Mouse (Mus musculus) heart, embryonic 12.5 days (tissue): ENCODE results near the gene Erh. TPM values are rescaled to one million over a fixed set of nuclear protein-coding genes. Genes with fewer than 3 reads are reported as not detected.

Experiments
- ATAC-seq: fragments of 200-750 bp; cut with Nextera tagmentation; 2 replicates; pipeline ENCODE4 v1.8.0; 2017; ENCODE audit warnings: moderate TSS enrichment, moderate library complexity; ENCODE audit not compliant: insufficient number of reproducible peaks, low FRiP score
- H3K27ac ChIP-seq: fragments of 300-500 bp; sonication (generic); 2 replicates; pipeline ENCODE4 v1.5.1; 2016; ENCODE audit warnings: mild to moderate bottlenecking, moderate library complexity; ENCODE audit not compliant: poor library complexity, severe bottlenecking
- H3K27me3 ChIP-seq: fragments of 300-500 bp; sonication (generic); replicated peaks from 2 replicates; pipeline ENCODE4 v1.6.1; 2016; ENCODE audit warnings: mild to moderate bottlenecking, moderate library complexity
- H3K36me3 ChIP-seq: fragments of 300-500 bp; sonication (generic); 2 replicates; pipeline ENCODE4 v1.6.1; 2016; ENCODE audit warnings: mild to moderate bottlenecking, moderate library complexity
- H3K4me1 ChIP-seq: fragments of 300-500 bp; sonication (generic); replicated peaks from 2 replicates; pipeline ENCODE4 v1.6.1; 2016; ENCODE audit warnings: mild to moderate bottlenecking
- H3K4me2 ChIP-seq: fragments of 300-500 bp; sonication (generic); 2 replicates; pipeline ENCODE4 v1.6.1; 2016; ENCODE audit warnings: mild to moderate bottlenecking, moderate library complexity
- H3K4me3 ChIP-seq: fragments of 300-500 bp; sonication (generic); 2 replicates; pipeline ENCODE4 v1.5.1; 2016; ENCODE audit warnings: mild to moderate bottlenecking
- H3K9ac ChIP-seq: fragments of 300-500 bp; sonication (generic); 2 replicates; pipeline ENCODE4 v1.6.1; 2016; ENCODE audit warnings: mild to moderate bottlenecking, moderate library complexity
- H3K9me3 ChIP-seq: fragments of 300-500 bp; sonication (generic); replicated peaks from 2 replicates; pipeline ENCODE4 v1.6.1; 2016; ENCODE audit warnings: mild to moderate bottlenecking, moderate library complexity
- WGBS: fragments of 180-500 bp; shearing (Covaris S2); methylation state at CpG from one replicate; pipeline ENCODE4 v1.1.7; 2016; 5-methylcytosine and 5-hydroxymethylcytosine counted together
- polyA plus RNA-seq: library from polyadenylated mRNA; unstranded; fragments of >200 nt; fragmentation: Nextera tagmentation; extraction: Ambion mirVana; gene quantifications from 2 replicates; pipeline ENCODE4 v1.2.1, GENCODE M21; 2016

Erh gene
- 155 and 173 TPM in 2 replicates for polyA plus RNA-seq

- Histone ChIP-seq H3K9me3 (no peaks in the 10 kb centered on the region), H3K4me2 (peak within 1 kb of the TSS; percentile 86), H3K9ac (peak within 1 kb of the TSS; percentile 92), H3K4me1 (peaks cover 32% of the 10 kb centered on the region), H3K4me3 (peak within 1 kb of the TSS; percentile 92), H3K27ac (peak within 1 kb of the TSS; percentile 91), H3K27me3 (no peaks in the 10 kb centered on the region), H3K36me3 (peaks cover 33% of the 10 kb centered on the region)
- ATAC-seq, result peak; percentile 96
- WGBS, result under 1% methylated on average over 50 of the region's 50 CpGs
These were observed at the start of gene Erh, which contains the start of gene Slc39a9 for GRCm38 (mm10) chr12:80643693-80644505. Erh (minus strand) TSS chr12:80644341. Slc39a9 (plus strand) TSS chr12:80643883.

- Histone ChIP-seq H3K4me3 (no peak overlapping the region), H3K9ac (no peak overlapping the region), H3K4me2 (peak overlapping the region; percentile 71; the same call in 1 of the 2 replicates), H3K27ac (no peak overlapping the region), H3K36me3 (no peaks in the 10 kb centered on the region), H3K4me1 (peaks cover 38% of the 10 kb centered on the region), H3K27me3 (peaks cover 51% of the 10 kb centered on the region), H3K9me3 (no peaks in the 10 kb centered on the region)
- 29% methylated on average over 2 of the region's 2 CpGs for WGBS
- no peak; the same call in 1 of the 2 replicates for ATAC-seq
These were observed 49.6 kb upstream of the Erh start for GRCm38 (mm10) chr12:80693700-80694099.

- 0 out of 2 replicates have a peak, but pooled peaks have one; percentile 26 for ATAC-seq
- Histone ChIP-seq H3K4me2 (peak within 1 kb of the TSS; percentile 71), H3K4me3 (peak within 1 kb of the TSS; percentile 43), H3K27me3 (peaks cover 51% of the 10 kb centered on the region), H3K27ac (no peak within 1 kb of the TSS), H3K9ac (peak within 1 kb of the TSS; percentile 34; the same call in 1 of the 2 replicates), H3K9me3 (no peaks in the 10 kb centered on the region), H3K36me3 (no peaks in the 10 kb centered on the region), H3K4me1 (peaks cover 37% of the 10 kb centered on the region)
- WGBS, result 2% methylated on average over 52 of the region's 52 CpGs
These were observed 48.3 kb upstream of the Erh start, which contains the start of gene Plekhd1 for GRCm38 (mm10) chr12:80692269-80692972. Plekhd1 (plus strand) TSS chr12:80692591.

- Histone ChIP-seq H3K36me3 (no peaks in the 10 kb centered on the region), H3K9ac (no peak overlapping the region), H3K4me3 (peak overlapping the region; percentile 43; the same call in 1 of the 2 replicates), H3K27ac (no peak overlapping the region), H3K27me3 (peaks cover 51% of the 10 kb centered on the region), H3K4me2 (peak overlapping the region; percentile 71), H3K4me1 (peaks cover 37% of the 10 kb centered on the region), H3K9me3 (no peaks in the 10 kb centered on the region)
- WGBS, result 19% methylated on average over 12 of the region's 12 CpGs
- ATAC-seq, result no peak
These were observed 47.5 kb upstream of the Erh start for GRCm38 (mm10) chr12:80691671-80692091.

GRCm38 (mm10) chr12:80689696-80690095 is 45.6 kb upstream of the Erh start:
- H3K27ac ChIP-seq, result no peak overlapping the region
- no peak overlapping the region for H3K9ac ChIP-seq
- no peak overlapping the region for H3K4me3 ChIP-seq
- no peak for ATAC-seq
- H3K4me1 ChIP-seq, result peaks cover 35% of the 10 kb centered on the region
- WGBS, result 53% methylated on average over 5 of the region's 5 CpGs
- H3K27me3 ChIP-seq, result peaks cover 45% of the 10 kb centered on the region
- H3K36me3 ChIP-seq, result no peaks in the 10 kb centered on the region
- no peak overlapping the region for H3K4me2 ChIP-seq
- H3K9me3 ChIP-seq, result no peaks in the 10 kb centered on the region

GRCm38 (mm10) chr12:80687788-80688211 is 43.7 kb upstream of the Erh start:
- 63% methylated on average over 10 of the region's 10 CpGs for WGBS

GRCm38 (mm10) chr12:80684316-80684715 is 40.2 kb upstream of the Erh start:
- 90% methylated on average over 3 of the region's 3 CpGs for WGBS
- H3K4me1 ChIP-seq, result no peaks in the 10 kb centered on the region
- no peak overlapping the region for H3K4me2 ChIP-seq
- H3K9ac ChIP-seq, result no peak overlapping the region
- no peaks in the 10 kb centered on the region for H3K9me3 ChIP-seq
- no peak overlapping the region for H3K27ac ChIP-seq
- no peak overlapping the region for H3K4me3 ChIP-seq
- no peak for ATAC-seq
- H3K27me3 ChIP-seq, result no peaks in the 10 kb centered on the region
- peaks cover 4% of the 10 kb centered on the region for H3K36me3 ChIP-seq

More at GRCm38 (mm10) chr12:80687788-80688211, 43.7 kb upstream of the Erh start:
- Histone ChIP-seq H3K4me3 (no peak overlapping the region), H3K4me1 (peaks cover 17% of the 10 kb centered on the region), H3K4me2 (no peak overlapping the region), H3K27ac (no peak overlapping the region), H3K27me3 (peaks cover 28% of the 10 kb centered on the region), H3K9ac (no peak overlapping the region), H3K36me3 (no peaks in the 10 kb centered on the region), H3K9me3 (no peaks in the 10 kb centered on the region)
- no peak for ATAC-seq

GRCm38 (mm10) chr12:80683554-80683953 is 39.4 kb upstream of the Erh start:
- no peaks in the 10 kb centered on the region for H3K27me3 ChIP-seq
- no peak overlapping the region for H3K4me3 ChIP-seq
- no peak overlapping the region for H3K9ac ChIP-seq
- H3K4me2 ChIP-seq, result no peak overlapping the region
- H3K27ac ChIP-seq, result no peak overlapping the region
- WGBS, result 88% methylated on average over 3 of the region's 3 CpGs
- no peaks in the 10 kb centered on the region for H3K4me1 ChIP-seq
- no peaks in the 10 kb centered on the region for H3K9me3 ChIP-seq
- ATAC-seq, result no peak
- H3K36me3 ChIP-seq, result peaks cover 8% of the 10 kb centered on the region

- Histone ChIP-seq H3K36me3 (peaks cover 24% of the 10 kb centered on the region), H3K27me3 (no peaks in the 10 kb centered on the region), H3K4me2 (no peak overlapping the region), H3K4me3 (no peak overlapping the region), H3K9ac (no peak overlapping the region), H3K27ac (no peak overlapping the region), H3K4me1 (no peaks in the 10 kb centered on the region), H3K9me3 (no peaks in the 10 kb centered on the region)
- 61% methylated on average over 1 of the region's 1 CpGs for WGBS
- no peak for ATAC-seq
These were observed 37.2 kb upstream of the Erh start for GRCm38 (mm10) chr12:80681340-80681739.

GRCm38 (mm10) chr12:80673170-80673569 is 29.0 kb upstream of the Erh start:
- no peak overlapping the region for H3K4me3 ChIP-seq

GRCm38 (mm10) chr12:80668391-80668790 is 24.2 kb upstream of the Erh start:
- no peaks in the 10 kb centered on the region for H3K4me1 ChIP-seq
- WGBS, result 65% methylated on average over 2 of the region's 2 CpGs

More at GRCm38 (mm10) chr12:80673170-80673569, 29.0 kb upstream of the Erh start:
- no peaks in the 10 kb centered on the region for H3K4me1 ChIP-seq
- 18% methylated on average over 3 of the region's 3 CpGs for WGBS
- no peaks in the 10 kb centered on the region for H3K27me3 ChIP-seq
- no peak overlapping the region for H3K9ac ChIP-seq
- H3K4me2 ChIP-seq, result no peak overlapping the region
- no peak overlapping the region for H3K27ac ChIP-seq
- peaks cover 48% of the 10 kb centered on the region for H3K36me3 ChIP-seq
- no peak for ATAC-seq
- no peaks in the 10 kb centered on the region for H3K9me3 ChIP-seq

More at GRCm38 (mm10) chr12:80668391-80668790, 24.2 kb upstream of the Erh start:
- H3K36me3 ChIP-seq, result peaks cover 25% of the 10 kb centered on the region
- no peak for ATAC-seq
- H3K27ac ChIP-seq, result no peak overlapping the region
- H3K4me2 ChIP-seq, result no peak overlapping the region
- H3K27me3 ChIP-seq, result no peaks in the 10 kb centered on the region
- H3K9ac ChIP-seq, result no peak overlapping the region
- H3K4me3 ChIP-seq, result no peak overlapping the region
- no peaks in the 10 kb centered on the region for H3K9me3 ChIP-seq
